ENCODE assay signal across 8 mouse cellular contexts in genomic region chr7:105743926-105744590, GRCm38 (mm10). TPM values are rescaled to one million over a fixed set of nuclear protein-coding genes. Genes with fewer than 3 reads are reported as not detected.
DNase-seq lines count a peak whose midpoint lies in the region; ATAC-seq and TF ChIP-seq lines count a peak whose summit lies in the region.

Taf10 (minus strand) TSS chr7:105744361.

- H3K9ac ChIP-seq in lung, postnatal 0 days (replicated peaks; ENCODE audit: low read depth), result peak within 1 kb of the TSS; percentile 91

- TF ChIP-seq EP300 in lung, postnatal 0 days (IDR thresholded peaks at IDR 0.05), result no peak

- no peaks in the 10 kb centered on the region for H3K9me3 ChIP-seq in lung, postnatal 0 days (ENCODE audit: low read length)

- ATAC-seq in frontal cortex, adult (ENCODE audit: low TSS enrichment), result peak; percentile 97
- ATAC-seq in hematopoietic stem cell, adult 5-6 weeks (replicated peaks in 1 of 2; ENCODE audit: insufficient read depth in 1 of 2, low FRiP score in 2 of 2, low TSS enrichment in 1 of 2, low read depth in 1 of 2, poor library complexity in 2 of 2, severe bottlenecking in 2 of 2), result peak; percentile 99
- ATAC-seq in lung, postnatal 0 days, result peak; percentile 98

- peak; percentile 94 for DNase-seq in Muller cell, postnatal 12 days (ENCODE audit: inconsistent ontology term)
- peak; percentile 78 for DNase-seq in cerebellum, adult 8-10 months
- peak; percentile 78 to 84 for DNase-seq in layer of hippocampus, postnatal 10 days (ENCODE audit: low spot score in 2 of 2)
- peak; percentile 97 for DNase-seq in lung, postnatal 0 days (ENCODE audit: low spot score)
- peak; percentile 60 for DNase-seq in ovary, postnatal 10 days (ENCODE audit: low spot score)
- DNase-seq in thymus, postnatal 0 days (ENCODE audit: low spot score), result peak; percentile 94

- TF ChIP-seq CTCF in lung, postnatal 0 days (IDR thresholded peaks at IDR 0.05), result peak; percentile 61

- H3K27ac ChIP-seq in lung, postnatal 0 days (ENCODE audit: low read length), result peak within 1 kb of the TSS; percentile 84

- peaks cover 32% of the 10 kb centered on the region; the same call in 1 of the 2 replicates for H3K36me3 ChIP-seq in lung, postnatal 0 days (ENCODE audit: insufficient read depth, low read length)

- under 1% methylated on average over 44 of the region's 67 CpGs for WGBS in lung, postnatal 0 days

- H3K27me3 ChIP-seq in lung, postnatal 0 days (replicated peaks; ENCODE audit: insufficient read depth, low read length), result no peaks in the 10 kb centered on the region

- H3K4me3 ChIP-seq in lung, postnatal 0 days (ENCODE audit: low read depth, low read length), result peak within 1 kb of the TSS; percentile 85

- peaks cover 6% of the 10 kb centered on the region; the same call in 1 of the 2 replicates for H3K4me1 ChIP-seq in lung, postnatal 0 days (ENCODE audit: insufficient read depth, low read depth, low read length)

- H3K4me2 ChIP-seq in lung, postnatal 0 days (replicated peaks; ENCODE audit: low read depth, low read length), result peak within 1 kb of the TSS; percentile 97

RNA-seq across cellular contexts. Expression of gene Taf10, which starts in this region (rescaled TPM):
- 132 and 162 TPM in 2 replicates for total RNA-seq in hematopoietic stem cell, adult 5-6 weeks (2017)
- 100 to 1,000 TPM; 136 to 148 TPM for total RNA-seq in layer of hippocampus, postnatal 10 days (2021)
- polyA plus RNA-seq in lung, postnatal 0 days (2015; fragmentation: Nextera tagmentation; extraction: Ambion mirVana), result 111 and 121 TPM in 2 replicates
- 206 and 214 TPM in 2 replicates for polyA plus RNA-seq in thymus, postnatal 0 days (2015; fragmentation: Nextera tagmentation; extraction: Ambion mirVana)

Comparison
In these comparisons a context has a peak if more than half of its experiments do, and no peak if none do; other contexts are left out.
1. Peak in every context shown above with its lines: DNase-seq, ATAC-seq, H3K4me3 ChIP-seq and H3K27ac ChIP-seq.